Comparison of ENCODE assay signal across 8 mouse cellular contexts in the genomic region with DNA sequence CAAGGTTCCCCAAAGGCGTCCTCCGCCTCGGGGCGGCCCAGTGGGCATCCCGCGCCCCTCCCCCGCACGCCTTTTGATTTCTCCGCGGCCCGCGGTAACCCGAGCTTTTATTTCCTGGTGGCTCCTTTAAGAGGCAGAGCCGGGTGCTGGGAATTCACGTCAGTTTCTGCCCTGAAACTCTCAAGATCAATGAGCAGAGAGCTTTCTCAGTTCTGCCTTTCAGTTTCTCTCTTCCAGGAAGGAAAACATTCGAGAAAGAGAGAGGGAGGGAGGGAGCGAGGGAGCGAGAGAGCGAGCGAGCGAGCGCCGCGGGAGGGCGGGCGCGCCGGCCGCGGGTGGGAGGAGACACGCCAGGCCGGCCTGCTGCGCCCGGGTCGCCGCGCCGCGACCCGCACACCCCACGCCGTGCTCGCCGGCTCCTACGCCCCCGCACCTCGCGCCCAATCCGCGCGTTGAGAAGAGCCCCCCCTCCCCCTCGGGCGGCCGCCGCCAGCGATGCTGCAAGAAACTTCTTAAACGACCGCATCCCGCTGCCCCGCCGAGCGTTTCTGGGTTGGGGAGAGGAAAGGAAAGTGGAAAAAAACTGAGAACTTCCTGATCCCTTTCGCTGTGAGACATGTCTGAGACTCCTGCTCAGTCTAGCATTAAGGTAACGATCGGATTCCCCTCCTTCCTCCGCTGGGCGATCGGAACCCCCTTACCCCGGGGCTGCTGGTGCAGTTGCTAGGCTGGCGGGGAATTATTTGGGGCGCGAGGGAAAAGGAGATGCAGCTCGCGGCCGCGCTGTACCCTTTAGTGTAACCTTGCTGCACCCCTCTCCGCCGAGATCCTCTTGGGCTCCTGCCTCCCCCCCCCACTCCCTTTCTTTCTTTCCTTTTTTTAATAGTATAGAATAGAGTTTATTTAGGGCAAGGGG. TPM values are rescaled to one million over a fixed set of nuclear protein-coding genes. Genes with fewer than 3 reads are reported as not detected.
A peak's percentile ranks its signal among the peaks of the same experiment; 100 is the strongest.
DNase-seq lines count a peak whose midpoint lies in the region; ATAC-seq and TF ChIP-seq lines count a peak whose summit lies in the region.

A gene (plus strand): TSS at position 211 of the 916 bp plus-strand sequence.

- H3K4me2 ChIP-seq in forebrain, embryonic 13.5 days, result peak within 1 kb of the TSS; percentile 69
- peak within 1 kb of the TSS; percentile 66 for H3K4me2 ChIP-seq in heart, postnatal 0 days (ENCODE audit: low read depth, low read length)

- TF ChIP-seq EP300 in heart, postnatal 0 days (IDR thresholded peaks at IDR 0.05; ENCODE audit: low read depth), result no peak

- under 1% methylated on average over 59 of the region's 78 CpGs for WGBS in forebrain, embryonic 13.5 days
- WGBS in heart, postnatal 0 days, result under 1% methylated on average over 61 of the region's 78 CpGs
- 1% methylated on average over 76 of the region's 78 CpGs for WGBS in large intestine, adult 2 months

- peak; percentile 53 for DNase-seq in ES-E14 (ENCODE audit: low read depth, low spot score)
- DNase-seq in heart, postnatal 0 days (ENCODE audit: low spot score), result peak; percentile 87
- DNase-seq in large intestine, adult 2 months (ENCODE audit: low read depth, low spot score), result peak; percentile 89
- DNase-seq in lung, adult 18-20 months, result peak; percentile 85 to 87
- peak; percentile 83 for DNase-seq in testis, postnatal 14 days (ENCODE audit: low spot score)

- H3K36me3 ChIP-seq in ES-E14 (ENCODE audit: control insufficient read depth, insufficient read depth, low read length, poor library complexity, severe bottlenecking), result no peaks in the 10 kb centered on the region
- no peaks in the 10 kb centered on the region for H3K36me3 ChIP-seq in forebrain, embryonic 13.5 days (ENCODE audit: poor library complexity, severe bottlenecking)
- no peaks in the 10 kb centered on the region for H3K36me3 ChIP-seq in heart, postnatal 0 days (replicated peaks; ENCODE audit: control insufficient read depth, insufficient read depth, low read length)

- in situ Hi-C loops in ES-E14 (cut with MboI; ENCODE audit: low sequenced_read_pairs in 2 of 2, unreplicated experiment in 2 of 2), result no loop called here

- ATAC-seq in cerebellum, adult (ENCODE audit: insufficient number of reproducible peaks, low FRiP score, low TSS enrichment), result peak; percentile 47
- ATAC-seq in forebrain, embryonic 13.5 days, result peak; percentile 73
- ATAC-seq in heart, postnatal 0 days (ENCODE audit: insufficient read depth, low read depth), result peak; percentile 67
- peak; percentile 37 for ATAC-seq in neutrophil, adult 5-6 weeks (ENCODE audit: extremely low read depth, insufficient number of reproducible peaks, low FRiP score, poor library complexity, severe bottlenecking)

- no peaks in the 10 kb centered on the region for H3K9me3 ChIP-seq in ES-E14 (ENCODE audit: control insufficient read depth, insufficient read depth, low read depth, low read length)
- H3K9me3 ChIP-seq in forebrain, embryonic 13.5 days (replicated peaks), result no peaks in the 10 kb centered on the region
- H3K9me3 ChIP-seq in heart, postnatal 0 days (replicated peaks; ENCODE audit: control insufficient read depth, low read length), result no peaks in the 10 kb centered on the region

- H3K4me3 ChIP-seq in ES-E14 (ENCODE audit: insufficient read depth in 1 of 2, low read depth in 1 of 2, low read length in 2 of 2, poor library complexity in 1 of 2, severe bottlenecking in 1 of 2), result peak within 1 kb of the TSS; percentile 75 to 99
- H3K4me3 ChIP-seq in forebrain, embryonic 13.5 days, result peak within 1 kb of the TSS; percentile 77
- H3K4me3 ChIP-seq in heart, postnatal 0 days (ENCODE audit: low read depth, low read length), result peak within 1 kb of the TSS; percentile 82

- peak within 1 kb of the TSS; percentile 83 for H3K9ac ChIP-seq in ES-E14 (ENCODE audit: insufficient read depth, low read depth, low read length, poor library complexity, severe bottlenecking)
- H3K9ac ChIP-seq in forebrain, embryonic 13.5 days, result peak within 1 kb of the TSS; percentile 98
- peak within 1 kb of the TSS; percentile 88 for H3K9ac ChIP-seq in heart, postnatal 0 days (replicated peaks; ENCODE audit: low read depth, low read length)

- H3K27ac ChIP-seq in ES-E14 (ENCODE audit: insufficient read depth, low read depth, low read length, poor library complexity, severe bottlenecking), result peak within 1 kb of the TSS; percentile 83
- H3K27ac ChIP-seq in forebrain, embryonic 13.5 days, result peak within 1 kb of the TSS; percentile 100
- H3K27ac ChIP-seq in heart, postnatal 0 days (ENCODE audit: low read depth), result peak within 1 kb of the TSS; percentile 100

- no peaks in the 10 kb centered on the region for H3K27me3 ChIP-seq in forebrain, embryonic 13.5 days
- H3K27me3 ChIP-seq in heart, postnatal 0 days (ENCODE audit: control insufficient read depth, insufficient read depth, low read length), result no peaks in the 10 kb centered on the region

- H3K4me1 ChIP-seq in ES-E14 (ENCODE audit: control insufficient read depth in 2 of 2, insufficient read depth in 2 of 2, low read length in 2 of 2, poor library complexity in 1 of 2), result peaks cover 5 to 27% of the 10 kb centered on the region in 2 experiments; a peak in 3 of 4 replicates
- peaks cover 40% of the 10 kb centered on the region for H3K4me1 ChIP-seq in forebrain, embryonic 13.5 days
- peaks cover 39% of the 10 kb centered on the region for H3K4me1 ChIP-seq in heart, postnatal 0 days (ENCODE audit: control insufficient read depth, insufficient read depth)

- TF ChIP-seq CTCF in heart, postnatal 0 days (IDR thresholded peaks at IDR 0.05; ENCODE audit: low read depth), result no peak

TF ChIP-seq in ES-E14, 5 proteins besides CTCF, POLR2A, EP300 and RAD21:
- TF ChIP-seq CHD2 (IDR thresholded peaks at IDR 0.05; ENCODE audit: low read depth, low read length) (no peak), MAFK (IDR thresholded peaks at IDR 0.05; ENCODE audit: insufficient read depth, low read depth, low read length) (no peak), HCFC1 (IDR thresholded peaks at IDR 0.05; ENCODE audit: borderline replicate concordance, insufficient read depth, low read length) (no peak), ZC3H11A (IDR thresholded peaks at IDR 0.05; ENCODE audit: borderline replicate concordance, low read depth, low read length) (no peak), ZNF384 (IDR thresholded peaks at IDR 0.05; ENCODE audit: low read depth, low read length) (no peak)

RNA-seq across cellular contexts. Expression of the gene that starts here (rescaled TPM):
- total RNA-seq in ES-E14 (2012; rRNA removed), result 9.7 and 11.8 TPM in 2 replicates
- polyA plus RNA-seq in forebrain, embryonic 13.5 days (2015; fragmentation: Nextera tagmentation; extraction: Ambion mirVana), result 7.2 and 8.5 TPM in 2 replicates
- total RNA-seq in heart, postnatal 0 days (2014; rRNA removed; ENCODE audit: low replicate concordance), result 12.4 and 30.3 TPM in 2 replicates
- polyA plus RNA-seq in heart, postnatal 0 days (2015; fragmentation: Nextera tagmentation; extraction: Ambion mirVana), result 5.5 and 6.1 TPM in 2 replicates
- polyA plus RNA-seq in large intestine, adult 2 months (2012; rRNA removed), result 15.4 and 22.6 TPM in 2 replicates
- total RNA-seq in neutrophil, adult 5-6 weeks (2017), result 19.6 and 22.7 TPM in 2 replicates

Comparison
In these comparisons a context has a peak if more than half of its experiments do, and no peak if none do; other contexts are left out.
1. Peak in every context shown above with its lines: DNase-seq, ATAC-seq, H3K4me3 ChIP-seq and H3K27ac ChIP-seq.